Mouse (Mus musculus): ENCODE data around the gene Uts2r.

The Uts2r gene

DNA sequence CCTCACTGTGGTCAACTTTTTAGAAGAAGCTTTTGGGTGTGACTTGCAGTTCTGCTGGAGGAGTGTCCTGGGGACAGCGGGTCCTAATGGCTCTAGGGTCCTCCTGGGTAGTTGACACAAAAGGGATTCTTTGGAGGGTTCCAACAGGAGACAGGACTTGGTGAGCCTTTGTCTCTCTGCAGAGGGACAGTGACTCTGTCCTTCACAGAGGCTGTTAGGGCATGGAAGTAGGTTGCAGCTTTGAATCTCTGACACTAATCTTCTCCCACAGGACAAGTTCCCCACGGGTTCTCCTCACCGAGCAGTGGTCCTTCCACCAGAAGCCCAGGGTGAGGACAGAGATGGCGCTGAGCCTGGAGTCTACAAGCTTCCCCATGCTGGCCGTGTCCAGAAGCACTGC lies at the start of gene Uts2r:
Gene Uts2r, plus strand, starts transcription at position 301 of the 400 bp plus-strand sequence.
- no peak for DNase-seq (ENCODE audit: low read depth, low spot score)

DNA sequence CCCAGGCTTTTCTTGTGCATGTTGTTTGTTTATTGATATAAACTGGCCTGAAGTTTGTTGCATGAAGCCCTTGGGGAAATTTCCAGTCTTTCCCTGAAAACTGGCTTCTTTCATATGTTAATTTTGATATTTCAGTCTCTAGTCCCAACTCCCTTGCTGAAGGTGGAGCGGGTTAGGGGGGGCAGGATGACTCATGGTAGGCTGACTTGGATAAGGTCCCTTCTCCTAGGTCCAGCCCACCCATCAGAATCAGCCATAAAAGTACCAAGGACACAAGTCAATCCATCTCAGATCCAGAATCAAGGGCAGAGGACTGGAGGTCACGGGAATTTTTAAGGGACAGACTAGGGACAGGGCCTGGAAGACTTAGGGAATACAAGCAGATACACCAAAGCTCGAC lies 49.0 kb upstream of the Uts2r start:
- no peak for DNase-seq (ENCODE audit: low read depth, low spot score)

DNA sequence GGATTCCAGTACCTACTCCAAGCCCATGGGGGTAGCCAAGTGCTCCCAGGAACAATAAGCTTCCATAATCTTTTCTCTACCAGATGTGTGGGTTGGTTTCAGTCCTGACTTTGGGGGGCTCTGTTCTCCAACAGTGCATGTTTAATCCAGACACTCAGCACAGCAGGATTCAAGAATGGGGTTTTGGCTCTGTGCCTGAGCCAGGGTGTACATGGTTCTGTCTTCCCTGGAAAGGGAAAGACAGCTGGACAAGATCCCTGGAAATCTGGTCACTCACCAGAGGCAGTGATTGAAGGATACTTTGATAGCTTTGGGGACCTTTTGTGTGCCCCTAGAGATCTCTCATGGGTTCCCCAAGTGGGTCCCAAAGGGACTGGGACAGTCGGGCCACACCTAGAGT lies 48.5 kb upstream of the Uts2r start:
- no peak for DNase-seq (ENCODE audit: low read depth, low spot score)

DNA sequence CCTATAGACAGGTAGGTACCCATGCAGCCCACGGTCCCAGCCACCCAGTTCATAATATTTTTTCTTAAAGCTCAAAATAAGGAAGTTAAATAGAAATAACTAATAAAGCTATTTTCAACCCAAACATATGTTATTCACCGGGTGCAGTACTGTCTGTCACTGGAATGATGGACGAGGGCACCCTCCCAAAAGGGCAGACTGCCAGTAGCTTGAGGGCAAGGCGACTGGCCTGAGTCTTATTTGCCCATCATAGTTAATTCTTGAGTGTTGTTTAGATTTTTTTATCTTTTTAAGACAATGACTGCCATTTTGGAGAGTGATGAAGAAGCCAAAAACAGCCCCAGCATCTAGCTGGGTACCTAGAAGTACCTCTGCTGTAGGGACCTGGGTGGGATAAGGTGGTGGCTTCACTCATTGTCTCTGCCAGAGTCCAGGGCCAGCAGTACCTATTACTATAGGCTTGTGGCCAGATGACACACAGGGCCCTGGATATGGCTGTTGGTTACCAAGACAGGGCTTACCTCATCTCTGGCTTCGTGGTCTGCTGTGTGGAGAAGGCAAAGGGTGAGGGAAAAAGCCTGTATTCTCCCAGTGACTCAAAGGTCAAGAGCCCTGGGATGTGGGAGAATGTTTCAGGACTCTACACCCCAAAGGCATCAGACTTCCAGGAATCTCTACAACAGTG lies 47.8 kb upstream of the Uts2r start:
- no peak for DNase-seq (ENCODE audit: low read depth, low spot score)

DNA sequence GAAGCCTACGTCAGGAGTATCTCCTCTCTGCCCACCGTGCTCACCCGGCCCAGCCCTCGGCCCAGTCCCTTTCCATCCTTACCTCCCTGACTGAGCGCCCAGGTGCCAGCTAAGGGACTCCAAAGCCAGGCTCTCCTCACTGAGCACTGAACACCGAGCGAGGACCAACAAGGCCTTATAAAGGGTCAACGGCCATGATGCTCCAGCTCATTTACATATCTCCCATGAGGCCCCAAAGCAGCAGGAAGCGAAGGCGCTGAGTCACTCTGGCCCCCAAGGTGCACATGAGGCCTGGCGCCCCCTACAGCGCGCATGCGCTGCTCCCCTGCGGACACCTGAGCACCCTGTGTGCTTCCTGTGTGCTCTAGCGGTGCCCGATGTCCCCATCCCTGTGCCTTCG lies 42.0 kb upstream of the Uts2r start:
- no peak for DNase-seq (ENCODE audit: low read depth, low spot score)

DNA sequence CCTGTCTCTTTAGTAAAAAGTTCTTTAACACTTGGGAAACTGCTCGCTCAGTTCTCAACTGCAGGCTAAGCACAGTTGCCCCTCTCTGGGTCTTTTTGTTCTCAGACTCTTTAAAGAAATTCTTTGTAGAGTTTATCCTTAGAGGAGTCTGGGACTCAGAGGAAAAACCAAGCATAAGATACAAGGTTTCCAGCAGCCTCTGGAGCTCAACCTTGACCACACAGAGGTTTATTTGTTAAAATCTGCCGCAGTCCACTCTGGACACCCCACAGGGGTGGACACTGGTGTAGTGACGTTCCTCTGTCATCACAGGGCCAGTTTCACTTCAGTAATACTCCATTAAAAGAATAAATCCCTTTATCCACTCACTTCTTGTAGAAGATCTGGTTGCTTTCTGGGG lies 41.5 kb upstream of the Uts2r start, which contains the start of gene Tex19.2:
Gene Tex19.2, minus strand, starts transcription at position 101 of the 400 bp plus-strand sequence.
- no peak for DNase-seq (ENCODE audit: low read depth, low spot score)

DNA sequence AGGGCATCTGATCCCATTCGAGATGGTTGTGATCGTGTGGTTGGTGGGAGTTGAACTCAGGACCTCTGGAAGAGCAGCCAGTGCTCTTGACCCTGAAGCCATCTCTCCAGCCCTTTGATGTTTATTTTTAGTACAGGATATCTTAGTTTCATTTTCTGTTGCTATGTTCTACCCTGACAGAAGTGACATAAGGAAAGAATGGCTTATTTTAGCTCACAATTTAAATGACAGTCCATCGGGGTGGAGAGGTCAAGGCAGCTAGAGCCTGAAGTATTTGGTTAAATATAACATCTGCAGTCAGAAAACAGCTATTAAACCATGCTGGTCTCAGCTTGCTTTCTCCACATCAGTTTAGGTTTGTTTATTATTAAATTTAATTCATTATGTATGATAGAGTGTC lies 38.9 kb upstream of the Uts2r start:
- no peak for DNase-seq (ENCODE audit: low read depth, low spot score)

DNA sequence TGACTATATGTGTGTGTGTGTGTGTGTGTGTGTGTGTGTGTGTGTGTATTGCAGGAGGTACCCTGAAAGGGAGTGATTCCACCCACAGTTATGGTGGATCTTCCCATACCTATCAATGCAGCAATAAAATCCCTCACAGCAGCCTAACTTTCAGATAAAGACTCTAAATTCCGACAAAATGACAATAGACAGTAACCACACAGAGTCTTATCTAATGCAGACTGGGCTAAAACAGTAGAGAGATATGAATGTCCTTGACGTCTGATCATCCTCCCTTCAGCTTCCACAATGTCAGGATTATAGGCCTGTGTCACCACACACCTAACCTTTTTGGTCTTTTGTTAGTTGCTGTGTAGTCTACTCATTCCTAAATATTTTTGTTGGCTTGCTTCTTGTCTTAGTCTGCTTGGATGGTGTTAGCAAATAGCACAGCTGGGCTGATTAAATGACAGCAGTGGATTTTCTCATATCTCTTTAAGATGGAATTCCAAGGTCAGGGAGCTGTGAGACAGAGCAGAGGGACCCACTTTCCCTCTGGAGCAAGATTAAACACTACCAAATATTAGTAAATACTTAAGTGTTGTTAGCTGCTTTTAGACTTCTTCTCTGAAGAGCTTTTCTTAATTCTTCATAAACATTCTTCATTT lies 37.9 kb upstream of the Uts2r start:
- DNase-seq (ENCODE audit: low read depth, low spot score) = no peak

DNA sequence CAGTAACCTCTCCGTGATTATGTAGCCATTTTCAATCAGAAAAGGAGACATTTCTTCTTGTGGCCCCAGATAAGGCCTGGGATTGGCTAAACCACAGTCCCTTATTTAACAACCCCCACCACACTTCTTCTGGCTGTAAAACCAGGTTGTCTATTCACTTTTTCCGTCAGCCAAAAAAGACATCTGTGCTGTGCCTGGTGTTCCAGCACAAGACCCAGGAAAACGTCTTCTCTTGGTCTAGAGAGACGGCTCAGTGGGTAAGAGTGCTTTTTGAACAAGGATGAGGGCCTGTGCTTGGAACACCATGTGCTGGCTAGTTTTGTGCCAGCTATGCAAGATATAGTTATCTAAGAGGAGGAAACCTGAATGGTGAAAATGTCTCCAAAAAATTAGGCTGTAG lies 36.6 kb upstream of the Uts2r start:
- DNase-seq (ENCODE audit: low read depth, low spot score) = no peak

DNA sequence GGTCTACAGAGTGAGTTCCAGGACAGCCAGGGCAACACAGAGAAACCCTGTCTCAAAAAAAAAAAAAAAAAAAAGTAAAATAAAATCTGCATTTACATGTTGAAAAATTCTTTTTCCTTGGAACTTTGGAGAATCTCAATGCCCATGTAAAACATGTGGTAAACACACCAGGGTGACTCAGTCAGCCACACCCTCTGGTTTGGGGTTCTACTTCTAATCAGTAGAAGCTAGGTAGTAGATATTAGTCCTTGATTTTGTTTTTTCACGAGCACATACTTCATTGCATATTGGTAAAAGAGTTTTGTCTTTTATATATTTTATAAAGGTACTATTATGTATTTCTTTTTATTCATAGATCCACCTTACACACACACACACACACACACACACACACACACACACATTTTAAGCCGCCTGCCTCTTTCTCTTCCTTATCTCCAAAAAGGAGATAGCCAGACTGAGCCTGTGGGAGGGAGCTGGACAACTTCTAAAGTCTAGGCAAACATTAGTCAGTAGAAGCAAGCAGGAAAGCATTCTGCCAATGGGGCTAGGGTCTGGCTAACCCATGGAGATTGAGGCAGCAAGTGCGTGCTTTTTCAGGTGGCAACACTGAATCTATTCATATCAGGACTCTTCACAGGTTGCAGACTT lies 34.4 kb upstream of the Uts2r start:
- no peak for DNase-seq (ENCODE audit: low read depth, low spot score)

DNA sequence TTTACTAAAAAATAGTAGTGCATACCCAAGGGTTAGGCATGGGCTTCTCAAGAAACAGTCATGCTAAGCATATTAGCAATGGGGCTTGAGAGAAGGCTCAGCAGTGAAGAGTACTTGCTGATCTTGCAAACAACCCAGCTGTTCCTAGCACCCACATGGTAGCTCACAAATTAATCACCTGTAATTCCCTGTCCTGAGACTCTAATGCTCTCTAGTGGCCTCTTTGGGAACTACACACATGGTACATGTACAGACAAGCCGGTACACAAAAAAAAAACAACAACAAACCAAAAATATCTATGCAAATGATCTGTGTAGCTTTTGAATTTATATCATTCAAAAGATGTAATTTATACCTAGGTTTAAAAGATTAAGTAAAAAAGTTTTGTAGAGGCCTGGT lies 33.7 kb upstream of the Uts2r start:
- no peak for DNase-seq (ENCODE audit: low read depth, low spot score)

DNA sequence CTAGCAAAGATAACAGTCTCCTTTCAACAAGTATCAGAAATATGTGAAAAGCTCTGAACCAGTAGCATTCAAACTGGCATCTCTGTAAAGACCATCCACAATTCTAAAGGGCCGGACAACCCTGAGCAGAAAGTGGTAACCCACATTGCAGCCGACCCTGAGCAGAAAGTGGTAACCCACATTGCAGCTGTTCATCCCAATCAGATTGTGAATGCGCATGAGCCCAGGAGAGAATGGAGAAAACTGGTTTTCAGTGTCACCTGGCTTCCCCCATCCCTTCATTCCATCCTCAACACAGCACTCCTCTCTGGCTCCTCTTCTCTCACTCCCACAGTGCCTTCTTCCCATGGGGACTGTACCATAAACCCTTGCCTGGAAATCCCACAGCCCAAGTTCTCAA lies 32.6 kb upstream of the Uts2r start:
- no peak for DNase-seq (ENCODE audit: low read depth, low spot score)

DNA sequence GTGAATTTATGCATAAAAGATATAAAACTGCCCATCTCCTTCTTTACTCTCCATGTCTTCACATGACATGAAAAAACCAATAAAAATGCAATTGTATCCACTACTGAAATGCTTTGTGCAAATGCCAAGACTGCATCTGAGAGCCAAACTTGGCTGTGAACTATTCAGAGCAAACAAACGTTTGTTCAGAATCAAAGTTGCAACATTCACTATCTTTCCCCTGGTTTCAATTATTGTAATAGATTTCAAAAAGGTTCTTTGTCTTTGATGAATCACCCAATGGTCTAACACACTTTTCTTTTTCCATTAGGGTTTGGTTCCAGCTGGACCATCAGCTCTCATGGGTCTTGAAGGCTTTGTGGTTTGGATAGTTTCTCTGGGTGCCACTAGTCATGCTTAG lies 30.5 kb upstream of the Uts2r start:
- no peak for DNase-seq (ENCODE audit: low read depth, low spot score)

DNA sequence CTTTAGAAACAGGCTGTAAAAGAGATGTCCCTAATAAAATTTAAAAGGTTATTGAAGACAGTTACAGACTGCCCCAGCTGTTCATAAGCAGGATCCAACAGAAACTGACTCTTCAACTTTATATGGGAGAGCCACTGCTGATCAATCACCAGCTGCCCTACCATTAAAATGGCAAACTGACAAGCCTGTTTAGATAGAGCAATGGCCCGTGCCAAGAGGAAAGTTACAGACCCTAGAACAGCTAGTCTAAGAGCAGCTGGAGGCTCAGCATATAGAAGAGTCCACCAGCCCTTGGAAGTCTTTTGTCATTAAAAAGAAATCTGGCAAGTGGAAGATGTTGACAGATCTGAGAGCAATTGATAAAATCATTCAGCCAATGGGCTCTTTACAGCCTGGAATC lies 25.5 kb upstream of the Uts2r start:
- DNase-seq (ENCODE audit: low read depth, low spot score) = no peak

DNA sequence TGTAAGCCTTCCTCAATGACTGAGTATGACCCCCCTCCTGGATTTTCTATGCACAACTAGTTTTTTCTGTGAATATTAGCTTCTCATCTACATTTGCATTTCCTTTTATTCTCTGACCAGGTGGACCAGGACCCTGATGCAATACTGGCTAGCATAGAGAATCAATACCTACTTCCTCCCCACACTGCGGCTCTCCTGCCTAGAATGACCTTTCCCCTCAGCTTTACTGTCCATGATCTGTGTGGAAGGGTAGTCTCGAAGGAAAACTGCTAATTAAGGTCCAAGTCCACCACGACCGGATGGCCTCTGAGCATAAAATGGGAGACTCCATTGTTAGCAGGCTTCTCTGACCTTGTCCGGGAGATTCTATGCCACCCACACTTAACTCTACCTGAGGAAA lies 22.4 kb upstream of the Uts2r start:
- no peak for DNase-seq (ENCODE audit: low read depth, low spot score)

DNA sequence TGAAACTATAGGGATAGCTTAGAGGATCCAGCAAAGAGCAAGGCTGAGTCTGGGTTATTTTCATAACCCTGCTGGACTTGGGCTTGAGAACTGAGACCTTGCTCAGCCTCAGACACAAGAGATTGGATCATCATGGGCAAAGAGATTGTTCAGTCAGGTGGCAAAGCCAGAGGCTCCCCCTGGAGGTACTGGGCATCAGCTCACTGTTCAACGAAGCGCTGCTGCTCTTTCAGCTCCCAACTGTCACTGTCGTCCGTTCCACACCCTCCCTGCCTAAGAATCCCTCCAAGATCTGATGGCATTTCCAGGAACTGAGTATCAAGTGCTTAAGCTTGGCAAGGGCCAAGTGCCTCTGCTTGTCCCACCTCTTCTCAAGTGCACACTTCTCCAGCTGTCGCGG lies 21.3 kb upstream of the Uts2r start:
- DNase-seq (ENCODE audit: low read depth, low spot score) = no peak

DNA sequence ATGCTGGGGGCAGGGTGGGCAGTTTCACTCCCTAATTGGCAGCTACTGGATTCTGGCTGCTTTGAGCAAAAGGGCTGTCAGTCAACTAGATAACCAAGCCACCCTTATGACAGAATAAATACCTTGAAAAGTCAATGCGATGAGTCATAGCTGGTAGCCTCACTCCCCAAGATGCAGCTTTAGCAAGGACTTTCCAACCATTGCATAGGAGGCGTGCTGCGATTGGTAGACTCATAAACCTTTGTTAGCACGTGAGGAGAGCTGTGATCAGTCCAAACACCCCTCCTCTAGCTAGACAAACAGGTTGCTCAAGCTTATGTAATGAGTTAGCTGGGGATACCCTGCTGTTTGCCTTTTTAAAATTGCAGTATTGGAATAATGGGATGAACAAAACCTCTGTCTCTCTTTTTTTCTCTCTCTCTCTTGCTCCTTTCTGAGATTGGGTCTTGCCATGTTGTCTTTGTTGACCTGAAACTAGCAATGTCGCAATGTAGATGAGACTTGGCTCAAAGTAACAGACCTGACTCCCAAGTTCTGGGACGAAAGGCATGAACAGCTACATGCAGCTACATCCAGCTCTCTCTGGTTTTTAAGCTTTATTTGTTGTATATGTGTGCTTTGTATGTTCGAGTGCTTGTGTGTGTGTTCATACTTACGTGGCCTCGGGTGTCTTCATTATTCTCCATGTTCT lies 16.6 kb upstream of the Uts2r start:
- no peak for DNase-seq (ENCODE audit: low read depth, low spot score)

DNA sequence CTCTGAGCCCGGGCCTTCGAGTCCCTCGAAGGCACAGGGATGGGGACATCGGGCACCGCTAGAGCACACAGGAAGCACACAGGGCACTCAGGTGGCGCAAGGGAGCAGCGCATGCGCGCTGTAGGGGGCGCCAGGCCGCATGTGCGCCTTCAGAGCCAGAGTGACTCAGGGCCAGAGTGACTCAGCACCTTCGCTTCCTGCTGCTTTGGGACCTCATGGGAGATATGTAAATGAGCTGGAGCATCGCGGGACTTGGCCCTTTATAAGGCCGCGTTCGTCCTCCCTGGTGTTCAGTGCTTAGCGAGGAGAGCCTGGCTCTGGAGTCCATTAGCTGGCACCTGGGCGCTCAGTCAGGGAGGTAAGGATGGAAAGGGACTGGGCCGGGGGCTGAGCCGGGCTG lies 14.2 kb upstream of the Uts2r start, which contains the start of gene Tex19.1:
Gene Tex19.1, plus strand, starts transcription at position 279 of the 400 bp plus-strand sequence.
- DNase-seq (ENCODE audit: low read depth, low spot score) = no peak

DNA sequence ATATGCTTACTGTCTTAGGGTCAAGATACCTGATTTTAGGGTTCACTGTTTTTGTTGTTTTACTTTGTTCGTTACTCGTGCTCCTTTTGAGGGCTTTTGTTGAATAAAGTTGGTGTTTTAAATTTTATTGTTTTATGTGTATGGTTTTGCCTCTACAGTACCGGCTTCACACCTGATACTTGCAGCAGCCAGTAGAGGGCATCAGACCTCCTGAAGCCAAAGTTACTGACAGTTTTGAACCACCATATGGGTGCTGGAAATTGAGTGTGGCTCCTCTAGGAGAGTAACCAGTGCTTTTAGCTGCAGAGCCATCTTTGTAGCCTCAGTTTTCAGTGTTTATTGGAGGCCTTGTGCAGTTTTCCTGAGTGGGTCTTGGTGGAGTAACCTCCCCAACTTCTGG lies 11.9 kb upstream of the Uts2r start:
- no peak for DNase-seq (ENCODE audit: low read depth, low spot score)

DNA sequence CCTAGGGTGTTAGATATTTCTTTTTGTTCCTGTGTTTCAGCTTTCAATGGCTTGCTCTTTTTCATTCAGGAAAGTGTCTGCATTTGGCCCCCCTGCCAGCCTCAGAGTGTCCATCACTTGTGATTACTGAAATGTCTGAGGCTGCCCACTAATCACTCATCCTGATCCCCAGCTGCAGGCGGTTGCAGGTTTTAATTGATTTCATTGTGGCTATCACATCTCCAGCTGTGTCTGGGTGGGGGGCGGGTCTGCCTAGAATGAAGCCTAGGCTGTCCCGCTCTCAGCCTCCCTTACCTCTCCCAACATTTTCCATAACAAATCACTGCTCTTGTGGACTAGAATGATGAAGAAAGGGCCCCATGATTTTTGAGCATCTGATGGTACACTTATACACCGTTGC lies 5.9 kb upstream of the Uts2r start:
- DNase-seq (ENCODE audit: low read depth, low spot score) = no peak

DNA sequence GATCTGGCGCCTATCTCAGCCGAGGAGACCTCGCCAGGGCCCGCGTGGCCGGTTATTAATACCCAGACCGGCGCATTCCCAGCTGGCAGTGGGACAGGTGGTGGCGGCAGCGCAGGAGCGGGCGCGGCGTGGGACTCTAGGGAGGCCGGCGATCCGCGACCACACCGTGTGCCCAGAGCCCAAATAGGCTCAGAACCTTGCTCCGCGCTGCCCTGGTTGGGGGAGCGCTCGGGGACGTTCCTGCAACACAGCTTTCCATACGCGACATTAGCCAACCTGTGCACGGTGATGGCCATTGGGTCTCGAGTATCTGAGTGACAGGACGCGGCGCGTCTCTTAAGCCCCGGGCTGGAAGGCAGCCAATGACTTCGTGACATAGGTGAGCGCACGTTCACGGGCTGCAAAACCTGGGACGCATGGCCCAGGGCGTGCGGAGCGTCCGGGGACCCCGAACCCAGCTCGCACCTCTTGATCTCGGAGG lies 3.6 kb upstream of the Uts2r start:
- peak; percentile 43 for DNase-seq (ENCODE audit: low read depth, low spot score)

DNA sequence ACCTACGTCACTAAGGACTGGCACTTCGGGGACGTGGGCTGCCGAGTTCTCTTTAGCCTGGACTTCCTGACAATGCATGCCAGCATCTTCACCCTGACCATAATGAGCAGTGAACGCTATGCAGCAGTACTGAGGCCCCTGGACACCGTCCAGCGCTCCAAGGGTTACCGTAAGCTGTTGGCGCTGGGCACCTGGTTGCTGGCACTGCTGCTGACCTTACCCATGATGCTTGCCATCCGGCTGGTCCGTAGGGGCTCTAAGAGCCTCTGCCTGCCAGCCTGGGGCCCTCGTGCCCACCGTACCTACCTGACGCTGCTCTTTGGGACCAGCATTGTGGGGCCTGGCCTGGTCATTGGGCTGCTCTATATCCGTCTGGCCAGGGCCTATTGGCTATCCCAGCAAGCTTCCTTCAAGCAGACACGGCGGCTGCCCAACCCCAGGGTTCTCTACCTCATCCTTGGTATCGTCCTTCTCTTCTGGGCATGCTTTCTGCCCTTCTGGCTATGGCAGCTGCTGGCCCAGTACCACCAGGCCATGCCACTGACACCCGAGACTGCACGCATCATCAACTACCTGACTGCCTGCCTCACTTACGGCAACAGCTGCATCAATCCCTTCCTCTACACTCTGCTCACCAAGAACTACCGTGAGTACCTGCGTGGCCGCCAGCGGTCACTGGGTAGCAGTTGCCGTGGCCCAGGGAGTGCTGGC lies 720 bp downstream of the Uts2r start:
- no peak for DNase-seq (ENCODE audit: low read depth, low spot score)
